Mouse (Mus musculus): ENCODE results near the gene Abcb8.
A peak's percentile ranks its signal among the peaks of the same experiment; 100 is the strongest.

Gene Abcb8

DNA sequence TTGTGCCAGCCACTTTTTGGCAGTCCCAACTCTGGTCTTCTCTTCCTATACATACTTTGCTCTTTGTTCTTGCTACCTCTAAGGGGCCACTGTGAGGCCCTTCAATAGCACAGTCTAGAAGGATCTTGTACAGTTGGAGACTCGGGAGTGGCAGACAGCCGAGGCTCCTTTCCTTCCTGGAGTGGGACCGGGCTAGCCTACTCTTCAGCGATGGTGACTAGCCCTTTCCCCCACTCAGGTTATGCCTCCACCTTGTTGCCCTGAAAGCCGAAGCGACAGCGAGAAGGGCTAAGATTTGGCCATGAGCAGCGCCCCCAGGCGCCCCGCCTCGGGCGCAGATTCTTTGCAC lies 33.8 kb downstream of the Abcb8 start:
- no peak for DNase-seq

- peak; percentile 79 for DNase-seq
Observed at GRCm38 (mm10) chr5:24427981-24428402, 34.5 kb downstream of the Abcb8 start.

DNA sequence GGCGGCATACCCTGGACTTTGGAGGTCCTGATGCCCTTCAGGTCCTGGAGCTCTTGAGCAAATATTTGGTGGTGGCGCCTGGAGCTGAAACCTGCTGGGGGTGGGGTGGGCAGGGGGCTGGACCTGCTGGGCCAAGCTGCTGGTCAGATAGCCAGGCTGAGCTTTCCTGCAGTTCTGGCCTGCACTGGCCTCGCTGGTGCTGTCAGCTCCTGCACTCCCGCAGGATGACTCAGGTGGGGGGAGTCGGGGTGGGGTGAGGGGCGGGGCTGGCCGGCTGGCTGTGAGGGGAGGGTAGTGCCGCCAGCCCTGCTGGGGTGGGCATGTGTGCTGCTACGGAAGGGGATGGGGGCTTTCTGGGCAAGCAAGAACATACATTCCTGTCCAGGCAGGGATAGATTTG lies 35.1 kb downstream of the Abcb8 start:
- no peak for DNase-seq

GRCm38 (mm10) chr5:24433993-24434392 lies 40.5 kb downstream of the Abcb8 start:
- no peak for DNase-seq

GRCm38 (mm10) chr5:24441187-24441586 lies 47.7 kb downstream of the Abcb8 start:
- no peak for DNase-seq

DNA sequence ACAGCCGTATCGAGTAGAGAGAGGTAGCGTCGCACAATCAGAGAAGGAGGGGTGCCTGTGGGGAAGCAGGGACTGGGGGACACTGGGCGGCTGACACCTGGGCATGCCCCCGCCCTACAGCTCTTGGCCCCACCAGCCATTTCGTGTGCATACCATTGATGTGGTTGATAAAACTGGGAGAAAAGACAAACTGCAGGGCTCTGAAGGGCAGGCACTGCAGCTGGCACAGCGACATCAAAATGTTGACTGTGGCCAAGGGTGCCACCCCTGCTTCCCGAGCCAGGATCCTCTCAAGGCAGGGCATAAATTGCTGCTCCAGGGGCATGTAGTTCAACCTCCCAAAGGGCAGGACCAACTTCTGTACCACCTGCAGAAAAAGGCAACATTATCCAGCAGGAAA lies 48.6 kb downstream of the Abcb8 start:
- no peak for DNase-seq

DNA sequence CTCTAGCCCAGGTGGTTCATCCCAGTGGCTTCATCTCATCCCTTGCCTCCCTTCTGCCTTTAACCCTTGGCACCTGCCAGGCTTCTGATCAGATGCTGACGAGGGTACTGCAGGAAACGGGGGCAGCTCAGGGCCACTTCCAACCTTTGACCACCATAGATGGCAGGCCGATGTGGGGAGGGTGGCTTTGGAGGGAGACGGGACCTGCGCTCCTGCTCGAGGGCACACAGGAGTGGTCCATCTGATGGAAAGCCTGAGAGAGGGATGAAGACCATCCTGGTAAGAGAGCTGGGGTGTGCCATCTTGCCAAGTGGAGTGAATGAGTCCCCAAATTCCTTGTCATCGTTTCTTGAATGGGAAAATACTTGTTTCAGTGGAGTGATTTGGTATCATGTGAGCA lies 49.7 kb downstream of the Abcb8 start:
- no peak for DNase-seq

GRCm38 (mm10) chr5:24443927-24444326 lies 50.5 kb downstream of the Abcb8 start:
- DNase-seq, result no peak

GRCm38 (mm10) chr5:24444746-24445427 lies 51.4 kb downstream of the Abcb8 start, which contains the start of gene Fastk:
Gene Fastk (minus strand): TSS chr5:24445287.
- DNase-seq, result peak; percentile 96

DNA sequence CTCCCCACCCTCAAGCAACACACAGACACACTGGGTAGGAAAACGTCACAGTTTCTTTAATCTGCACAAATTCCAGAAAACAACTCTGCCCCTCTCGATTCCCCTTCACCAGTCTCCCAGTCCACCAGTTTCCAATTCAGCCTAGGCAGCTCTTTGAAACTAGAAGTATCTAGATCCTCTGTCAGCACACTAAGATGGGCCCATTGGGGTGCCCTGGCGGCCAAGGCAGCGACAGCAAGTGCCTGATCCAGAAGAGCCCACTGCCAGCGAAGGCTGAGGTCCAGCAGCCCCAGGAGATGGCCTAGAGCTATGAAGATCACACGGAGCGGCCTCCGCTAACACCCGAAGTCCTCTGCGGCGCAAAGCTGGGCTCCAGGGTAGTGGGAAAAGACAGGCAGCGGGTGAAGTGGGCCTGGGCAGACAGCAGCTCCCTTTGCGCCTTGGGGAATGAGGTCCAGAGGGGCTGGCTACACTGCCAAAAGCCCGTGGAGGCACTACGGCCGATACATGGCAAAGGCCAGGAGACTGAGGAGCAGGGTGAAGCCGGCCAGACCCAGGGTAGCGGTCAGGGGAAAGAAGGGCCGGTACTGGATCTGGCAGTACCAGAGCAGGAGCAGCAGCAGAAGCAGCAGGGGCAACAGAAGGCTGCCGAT lies 52.1 kb downstream of the Abcb8 start:
- no peak for DNase-seq

DNA sequence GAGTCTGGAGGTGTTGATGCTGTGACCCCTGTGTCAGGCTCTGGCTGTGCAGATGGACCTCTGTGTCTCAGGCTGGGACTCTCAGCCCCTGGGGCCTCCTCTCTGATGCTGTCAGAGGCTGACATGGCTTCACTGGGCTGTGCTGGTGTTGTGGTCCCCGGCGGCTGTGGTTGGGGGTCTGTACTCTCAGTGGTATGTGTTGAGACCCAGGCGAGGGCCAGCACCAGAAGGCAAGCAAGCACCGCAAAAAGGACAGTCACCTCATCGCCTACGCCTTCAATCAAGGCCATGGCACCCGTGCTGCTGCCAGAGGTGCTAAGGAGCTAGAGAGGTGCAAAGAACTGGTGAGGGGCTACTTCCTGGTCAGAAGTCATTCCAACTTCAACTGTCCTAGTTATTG lies 53.2 kb downstream of the Abcb8 start:
- DNase-seq, result no peak

DNA sequence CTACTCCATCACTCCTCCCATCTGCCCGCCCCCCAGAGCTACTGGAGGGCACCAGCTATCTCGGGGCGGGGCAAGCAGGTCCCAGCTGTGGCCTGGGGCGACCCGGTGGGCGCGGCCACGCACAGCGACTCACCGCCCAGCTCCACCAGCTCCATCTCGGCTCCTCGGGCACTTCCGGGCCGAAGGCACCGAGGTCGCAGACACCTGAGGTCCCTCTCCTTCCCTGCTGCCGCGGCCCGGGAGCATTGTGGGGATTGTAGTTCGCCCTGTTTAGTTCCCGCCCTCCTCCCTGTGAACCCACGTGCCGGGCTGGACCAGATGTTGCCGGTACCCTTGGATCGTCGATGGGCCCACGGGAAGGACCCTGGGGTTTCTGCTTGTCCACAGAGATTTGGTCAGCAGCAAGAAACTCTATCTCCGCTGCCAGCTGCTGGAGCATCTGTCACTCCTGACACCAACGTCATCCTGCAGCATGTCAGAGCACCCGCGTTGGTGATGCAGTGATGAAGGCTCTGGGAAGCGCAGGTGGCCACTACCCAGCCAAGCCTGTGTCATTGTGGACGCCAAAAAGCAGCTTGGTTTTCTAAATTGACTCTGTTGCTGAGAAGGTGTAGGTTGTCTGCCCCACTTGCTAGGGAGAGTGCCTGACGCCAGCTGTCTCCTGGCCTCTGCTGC lies 54.3 kb downstream of the Abcb8 start, which contains the start of gene Tmub1:
TSS of gene Tmub1 (minus strand) at position 231 of the 675 bp plus-strand sequence.
- DNase-seq, result peak; percentile 91

- DNase-seq, result peak; percentile 90
Observed at GRCm38 (mm10) chr5:24451264-24452029, 58.0 kb downstream of the Abcb8 start.

DNA sequence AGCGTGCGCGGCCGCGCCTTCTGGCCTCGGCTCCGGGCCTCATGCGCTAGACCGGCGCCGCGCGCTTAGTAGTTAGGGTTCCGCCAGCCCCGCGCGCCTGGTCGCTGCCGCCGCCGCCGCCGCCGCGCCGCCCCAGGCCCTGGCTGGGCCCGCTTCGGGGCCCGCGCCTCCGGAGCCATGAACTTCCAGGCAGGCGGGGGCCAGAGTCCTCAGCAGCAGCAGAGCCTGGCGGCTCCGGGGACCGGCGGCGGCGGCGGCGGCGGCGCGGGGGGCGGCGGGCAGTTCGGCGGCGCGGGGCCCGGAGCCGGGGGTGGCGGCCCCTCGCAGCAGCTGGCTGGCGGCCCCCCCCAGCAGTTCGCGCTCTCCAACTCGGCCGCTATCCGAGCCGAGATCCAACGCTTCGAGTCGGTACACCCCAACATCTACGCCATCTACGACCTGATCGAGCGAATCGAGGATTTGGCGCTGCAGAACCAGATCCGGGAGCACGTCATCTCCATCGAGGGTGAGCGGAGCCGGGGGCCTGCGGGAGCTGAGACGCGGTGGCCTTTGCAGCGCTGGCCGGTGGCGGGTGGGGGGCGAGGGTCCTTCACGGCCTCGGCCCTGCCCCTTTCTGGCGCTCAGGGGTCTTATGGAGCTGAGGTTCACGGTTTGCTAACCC lies 58.7 kb downstream of the Abcb8 start, which contains the start of gene Agap3:
TSS of gene Agap3 (plus strand) at position 148 of the 661 bp plus-strand sequence.
- DNase-seq, result peak; percentile 35

- DNase-seq, result no peak
Observed at GRCm38 (mm10) chr5:24452691-24453233, 59.3 kb downstream of the Abcb8 start.

GRCm38 (mm10) chr5:24453283-24453984 lies 60.0 kb downstream of the Abcb8 start:
- no peak for DNase-seq

- DNase-seq, result no peak
Observed at GRCm38 (mm10) chr5:24453985-24454303, 60.5 kb downstream of the Abcb8 start.

DNA sequence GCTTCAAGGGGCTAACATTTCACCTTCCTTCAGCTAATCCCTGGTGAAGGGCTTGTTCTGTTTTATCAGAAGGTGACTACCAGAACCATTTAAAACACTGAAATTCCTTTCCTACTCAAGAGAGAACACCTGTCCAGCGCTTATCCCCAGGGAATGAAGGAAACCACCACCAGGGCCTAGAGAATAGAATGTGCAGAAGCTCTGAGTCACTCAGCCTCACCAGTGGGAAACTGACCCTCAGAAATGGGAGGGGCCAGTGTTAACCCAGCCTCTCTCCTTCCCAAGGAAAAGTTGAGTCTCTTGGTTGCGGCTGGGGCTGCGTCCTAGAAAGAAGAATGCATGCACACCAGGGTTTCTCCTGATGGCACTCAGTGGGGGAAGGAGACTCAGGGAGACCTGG lies 61.6 kb downstream of the Abcb8 start:
- DNase-seq, result no peak

- DNase-seq, result no peak
Observed at GRCm38 (mm10) chr5:24455613-24456012, 62.1 kb downstream of the Abcb8 start.

All from lung, postnatal 36 days (tissue).